In genomic region chr16:35914301-35914700, GRCm38 (mm10) we compare ENCODE assay signal across 11 mouse cellular contexts.
"Had no signal": no experiment of that assay in that cellular context is flagged by ENCODE, and none has a peak within 500 bp of the region (broad histone marks: within the 10 kb centered on the region; RNA-seq: fewer than 3 reads in every experiment).

No protein-coding gene starts in this region.

- ATAC-seq: lung, postnatal 0 days; midbrain, embryonic 13.5 days had no signal

- H3K36me3 ChIP-seq: kidney, embryonic 15.5 days; limb, embryonic 10.5 days; liver, embryonic 15.5 days; midbrain, embryonic 13.5 days had no signal

- DNase-seq: lung, adult 2 months; lung, postnatal 36 days; right cerebral cortex, postnatal 14 days; thymus, adult 18-20 months; thymus, postnatal 14 days had no signal

- H3K9me3 ChIP-seq: kidney, embryonic 15.5 days; limb, embryonic 10.5 days; liver, embryonic 15.5 days; midbrain, embryonic 13.5 days had no signal

- H3K27me3 ChIP-seq: kidney, embryonic 15.5 days; liver, embryonic 15.5 days; midbrain, embryonic 13.5 days had no signal

- H3K4me3 ChIP-seq: kidney, embryonic 15.5 days; limb, embryonic 10.5 days; liver, embryonic 15.5 days; midbrain, embryonic 13.5 days had no signal

- H3K9ac ChIP-seq: kidney, embryonic 15.5 days; liver, embryonic 15.5 days; midbrain, embryonic 13.5 days had no signal

- H3K27ac ChIP-seq: kidney, embryonic 15.5 days; limb, embryonic 10.5 days; liver, embryonic 15.5 days; midbrain, embryonic 13.5 days had no signal

- H3K4me1 ChIP-seq: kidney, embryonic 15.5 days; limb, embryonic 10.5 days; liver, embryonic 15.5 days; midbrain, embryonic 13.5 days had no signal

- H3K4me2 ChIP-seq: kidney, embryonic 15.5 days; liver, embryonic 11.5 days; liver, embryonic 15.5 days; midbrain, embryonic 13.5 days had no signal
